Mouse (Mus musculus) 3T3-L1 (cell line): ENCODE measurements at regions not wholly inside any gene's neighbourhood (a gene's known extent, or its start where the extent isn't known, plus 50 kb on each side); places are given as distances from the start of the nearest gene placed in this dataset.

Experiments
- DNase-seq: peaks from one replicate; pipeline ENCODE4 v3.0.0-alpha.2; 2015; ENCODE audit warnings: low read depth, low spot score

DNA sequence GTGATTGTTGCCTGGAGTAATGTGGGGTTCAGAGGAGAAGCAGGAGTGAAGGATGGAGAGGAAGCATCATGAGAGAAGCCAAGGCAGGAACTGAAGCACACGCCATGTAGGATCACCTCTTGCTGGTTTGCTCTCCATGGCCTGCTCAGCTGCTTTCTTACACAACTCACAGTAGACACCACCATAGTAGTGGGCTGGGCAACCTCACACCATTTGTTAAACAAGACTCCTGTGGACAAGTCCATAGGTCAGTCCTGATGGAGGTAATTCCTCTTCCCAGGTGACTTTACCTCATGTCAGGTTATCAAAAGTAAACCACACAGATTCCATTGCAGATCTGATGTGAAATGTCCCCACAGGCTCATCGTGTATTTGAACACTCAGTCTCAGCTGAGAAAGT, 285.5 kb upstream of the Hs6st1 start:
- DNase-seq: no peak

GRCm38 (mm10) chr1:35783427-35783826, 284.8 kb upstream of the Hs6st1 start:
- DNase-seq: no peak

GRCm38 (mm10) chr1:35786241-35786640, 282.0 kb upstream of the Hs6st1 start:
- DNase-seq: no peak

GRCm38 (mm10) chr1:35786668-35787213, 281.5 kb upstream of the Hs6st1 start:
- DNase-seq: no peak

- DNase-seq: no peak
Measured at GRCm38 (mm10) chr1:35797064-35797463, 271.1 kb upstream of the Hs6st1 start.

GRCm38 (mm10) chr1:35797526-35797925, 270.7 kb upstream of the Hs6st1 start:
- DNase-seq: peak; percentile 19

DNA sequence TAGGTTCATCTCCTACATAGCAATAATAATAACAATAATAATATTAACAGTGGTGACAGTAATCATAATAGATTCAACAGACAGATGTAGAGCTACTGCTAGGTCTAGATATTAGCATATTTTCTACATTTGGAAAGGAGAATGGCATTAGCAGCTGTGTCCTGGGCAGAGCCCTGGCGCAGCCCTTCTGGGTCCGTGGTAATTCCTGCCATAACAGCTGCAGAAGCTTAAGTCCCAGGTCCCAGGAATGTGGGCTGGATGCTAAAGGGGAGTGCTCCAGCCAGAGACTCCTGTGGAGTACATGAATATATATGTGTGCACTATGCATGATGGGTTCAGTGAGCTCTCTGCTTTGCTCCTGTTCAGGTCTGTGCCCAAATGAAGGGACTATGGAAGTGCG, 262.7 kb upstream of the Hs6st1 start:
- no peak for DNase-seq

GRCm38 (mm10) chr1:35806329-35806728, 261.9 kb upstream of the Hs6st1 start:
- DNase-seq: no peak

DNA sequence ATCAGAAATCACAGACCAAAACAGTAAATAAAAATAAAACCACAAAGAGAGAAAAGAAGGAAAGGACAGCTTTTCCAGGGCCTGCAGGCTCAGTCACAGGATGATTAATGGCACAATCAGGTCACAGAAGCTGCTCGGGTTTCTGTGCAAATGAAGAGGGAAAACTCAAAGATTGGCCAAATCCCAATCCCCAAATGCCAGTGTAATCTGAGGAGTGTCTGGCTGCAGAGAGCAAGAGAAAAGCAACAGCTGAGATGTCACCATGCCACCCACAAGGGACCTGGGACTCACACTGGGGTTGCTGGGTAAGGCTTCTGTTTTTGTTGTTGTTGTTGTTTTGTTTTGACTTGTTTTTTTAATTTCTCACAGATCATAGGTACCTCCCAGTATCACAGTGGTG, 261.5 kb upstream of the Hs6st1 start:
- DNase-seq: peak; percentile 72

GRCm38 (mm10) chr1:35808894-35809293, 259.3 kb upstream of the Hs6st1 start:
- DNase-seq: no peak

- no peak for DNase-seq
Measured at GRCm38 (mm10) chr1:35809341-35809740, 258.9 kb upstream of the Hs6st1 start.

DNA sequence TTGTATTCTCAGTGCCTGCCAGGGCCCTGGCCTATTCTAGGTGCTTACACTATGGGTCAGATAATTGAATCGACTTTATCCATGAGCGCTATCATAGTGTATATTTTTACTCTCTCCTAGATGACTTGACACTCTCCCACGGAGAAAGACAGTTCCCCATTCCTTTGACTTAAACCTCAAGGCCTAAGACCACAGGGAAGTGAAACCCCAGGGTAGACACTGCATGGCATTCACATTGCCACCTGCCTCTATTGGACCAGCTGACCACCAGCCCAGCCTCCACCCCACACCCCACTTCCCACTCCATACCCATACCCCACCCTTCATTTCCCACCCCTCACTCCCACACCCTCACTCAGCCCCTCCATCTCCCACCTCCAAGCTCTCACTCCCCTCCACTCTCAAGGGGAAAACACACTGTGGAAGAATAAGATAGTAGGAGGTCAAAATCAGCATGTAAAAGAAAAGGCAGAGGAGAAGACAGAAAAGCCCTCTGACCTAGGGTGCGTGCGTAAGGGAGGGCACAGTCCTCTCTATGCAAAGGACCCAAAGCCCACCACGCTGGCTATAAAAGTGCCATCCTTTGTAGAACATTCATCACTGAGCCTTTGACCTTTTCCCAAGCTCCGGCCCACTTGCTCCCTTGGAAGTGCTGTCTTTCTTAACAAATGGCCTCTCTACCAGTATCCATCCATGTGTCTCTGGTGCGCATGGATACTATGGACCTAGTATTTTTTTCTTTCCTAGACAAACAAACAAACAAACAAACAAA, 257.4 kb upstream of the Hs6st1 start:
- no peak for DNase-seq

- DNase-seq: no peak
Measured at GRCm38 (mm10) chr1:35811380-35811779, 256.8 kb upstream of the Hs6st1 start.

DNA sequence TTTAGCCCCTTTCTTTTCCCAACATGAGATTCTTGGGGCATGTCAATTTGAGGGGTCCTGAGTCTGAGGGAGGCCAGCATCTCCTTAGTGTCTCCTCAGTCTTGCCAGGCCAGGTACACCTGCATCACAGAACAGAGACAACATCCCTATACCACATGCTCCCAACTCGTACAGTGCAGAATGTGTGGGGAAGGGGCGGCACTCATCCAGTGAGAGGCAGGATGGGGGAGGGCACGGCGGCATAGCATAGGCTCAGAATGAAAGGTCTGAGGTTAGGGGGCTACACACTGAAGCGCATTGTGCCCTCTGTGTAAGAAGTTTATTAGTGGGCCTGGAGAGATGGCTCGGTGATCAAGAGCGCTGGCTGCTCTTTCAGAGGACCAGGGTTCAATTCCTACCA, 256.4 kb upstream of the Hs6st1 start:
- no peak for DNase-seq

- DNase-seq: peak; percentile 10
Measured at GRCm38 (mm10) chr1:35813625-35814024, 254.6 kb upstream of the Hs6st1 start.

GRCm38 (mm10) chr1:35814207-35814606, 254.0 kb upstream of the Hs6st1 start:
- no peak for DNase-seq

GRCm38 (mm10) chr1:35814751-35815150, 253.4 kb upstream of the Hs6st1 start:
- no peak for DNase-seq

DNA sequence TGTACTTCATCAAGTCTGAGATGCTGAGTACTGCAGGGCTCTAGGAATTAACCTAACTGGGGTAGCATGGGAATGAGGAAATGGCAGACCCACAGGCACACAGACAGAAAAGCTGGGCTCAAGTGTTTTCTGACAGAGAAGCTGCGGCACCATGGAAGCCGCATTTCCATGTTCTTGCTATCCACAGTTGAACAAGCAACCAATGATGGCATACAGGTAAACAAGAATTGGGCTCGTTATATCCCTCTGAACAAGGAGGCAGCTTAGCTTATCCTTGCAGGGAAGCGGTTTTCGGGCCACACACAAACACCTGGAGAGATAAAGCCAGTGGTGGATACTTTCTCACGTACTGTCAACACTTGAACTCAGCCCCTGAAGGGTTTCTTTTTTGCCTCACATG, 246.4 kb upstream of the Hs6st1 start:
- DNase-seq: no peak

- DNase-seq: no peak
Measured at GRCm38 (mm10) chr1:35822376-35823202, 245.6 kb upstream of the Hs6st1 start.

- DNase-seq: no peak
Measured at GRCm38 (mm10) chr1:35823496-35823895, 244.7 kb upstream of the Hs6st1 start.

DNA sequence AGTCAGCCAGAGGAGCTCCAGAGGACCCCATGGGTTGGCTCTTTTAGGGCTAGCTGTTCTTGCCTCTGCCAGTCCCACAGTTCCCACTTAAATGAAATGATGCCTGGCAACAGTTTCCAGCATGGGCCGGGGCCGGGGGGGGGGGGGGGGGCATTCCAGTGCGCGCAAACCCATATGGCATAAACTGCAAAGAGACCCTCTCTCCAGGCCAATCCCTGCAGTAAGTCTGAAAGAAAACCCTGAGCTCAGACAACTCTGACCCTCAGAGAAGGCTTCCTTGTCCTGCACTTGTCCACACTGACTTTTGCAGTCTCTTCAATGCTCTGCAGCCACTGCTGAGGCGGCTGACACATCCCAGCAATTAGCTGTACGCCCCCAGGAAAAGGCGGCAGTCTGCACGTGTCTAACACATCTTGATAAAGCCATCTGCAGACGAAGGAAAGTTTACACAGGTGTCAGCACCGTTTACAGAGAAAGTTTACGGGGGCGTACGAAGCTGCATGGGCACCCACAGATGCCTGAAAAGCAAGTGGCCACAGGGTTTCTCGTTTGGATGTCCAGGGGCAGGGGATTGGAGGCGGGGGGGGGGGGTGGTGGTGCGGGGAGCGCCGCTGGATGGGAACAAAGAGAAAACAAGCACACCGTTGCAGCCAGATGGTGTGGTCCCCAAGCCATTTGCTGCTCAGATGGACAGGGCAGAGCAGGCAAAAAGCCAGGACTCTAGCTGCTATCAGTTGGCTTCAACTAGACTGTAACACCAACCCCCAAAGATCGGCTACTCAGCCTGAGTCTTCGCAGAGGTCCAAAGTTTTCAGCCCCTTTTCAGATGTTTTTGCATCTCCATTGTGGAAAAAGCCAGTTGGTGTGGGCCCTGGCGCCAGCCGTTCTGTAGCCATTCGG, 244.0 kb upstream of the Hs6st1 start:
- DNase-seq: no peak

DNA sequence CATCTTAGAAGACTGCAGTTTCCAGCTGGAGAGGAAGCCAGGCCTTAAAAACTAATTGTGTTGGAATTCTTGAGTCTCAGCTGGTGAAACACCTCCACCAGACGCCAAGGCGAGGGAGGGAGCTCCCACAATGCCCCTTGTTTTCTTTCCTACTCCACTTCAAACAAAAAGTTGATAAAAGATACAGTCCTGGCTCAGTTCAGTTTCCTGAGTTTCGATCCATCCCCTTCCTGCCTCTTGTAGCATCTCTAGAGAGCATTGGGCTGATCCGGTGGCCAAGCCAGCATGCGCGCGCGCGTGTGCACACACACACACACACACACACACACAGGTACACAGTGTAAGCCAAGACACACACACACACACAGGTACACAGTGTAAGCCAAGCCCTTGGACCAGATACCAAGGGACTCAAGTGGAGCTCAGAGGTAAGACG, 242.7 kb upstream of the Hs6st1 start:
- no peak for DNase-seq
